Mouse (Mus musculus): ENCODE measurements around the gene Ube2v1.

DNA sequence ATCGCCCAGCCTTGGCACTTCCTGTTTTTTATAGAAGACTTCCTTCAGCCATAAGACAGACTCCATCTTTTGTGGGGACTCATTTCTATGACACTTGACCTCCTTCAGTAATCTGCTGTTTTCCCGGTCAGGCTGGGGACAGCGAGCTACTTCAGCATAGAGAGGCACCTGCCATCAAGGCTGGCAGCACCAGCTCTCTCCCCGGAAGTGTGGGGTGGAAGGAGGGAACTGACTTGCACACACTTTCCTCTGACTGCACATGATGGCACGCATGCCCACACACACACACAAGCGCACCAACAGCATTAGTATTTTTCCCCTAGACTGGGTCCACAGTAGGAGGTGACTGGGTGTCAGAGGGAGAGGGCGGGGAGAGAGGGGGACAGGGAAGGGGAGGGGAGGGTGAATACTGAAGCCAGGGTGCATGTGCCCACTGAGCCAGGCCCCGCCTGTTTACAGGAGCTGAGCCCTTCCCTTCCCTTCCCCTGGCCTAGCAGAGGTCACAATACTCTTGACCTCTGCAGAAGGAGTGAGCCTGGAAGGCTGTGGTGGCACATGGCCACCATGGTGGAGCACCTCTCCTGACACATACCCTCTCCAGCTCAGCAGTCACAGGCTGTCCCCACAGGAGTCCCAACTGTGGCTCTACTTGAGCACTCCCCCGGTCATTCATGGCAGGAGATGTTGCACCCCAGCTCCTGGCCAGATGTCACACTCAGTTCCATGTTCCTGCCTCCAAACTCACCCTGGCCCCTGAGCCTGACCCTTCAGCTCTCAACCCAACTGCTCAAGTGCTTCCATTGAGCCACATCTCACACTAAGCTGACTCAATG lies 10.4 kb downstream of the Ube2v1 start:
- TF ChIP-seq POLR2A (IDR thresholded peaks at IDR 0.05; ENCODE audit: low read depth, low read length) = no peak
- no peak for TF ChIP-seq CTCF (conservative IDR thresholded peaks at IDR 0.05; ENCODE audit: insufficient read depth, insufficient read length, low read depth, low read length)

All from kidney, adult 2 months (tissue).